Mouse (Mus musculus) olfactory bulb, adult 2 months (tissue): ENCODE results near the gene 4933428G20Rik.

Source experiments
- CTCF ChIP-seq: fragments of 200-500 bp; IDR thresholded peaks from 2 replicates; pipeline ENCODE4 v1.5.1; 2012; ENCODE audit warnings: low read depth, mild to moderate bottlenecking, low read length, moderate library complexity; ENCODE audit not compliant: insufficient read depth
- POLR2A ChIP-seq: fragments of 200-500 bp; IDR thresholded peaks from 2 replicates; pipeline ENCODE4 v1.6.1; 2012; ENCODE audit warnings: mild to moderate bottlenecking, low read depth, low read length, moderate library complexity; ENCODE audit not compliant: insufficient read depth

DNA sequence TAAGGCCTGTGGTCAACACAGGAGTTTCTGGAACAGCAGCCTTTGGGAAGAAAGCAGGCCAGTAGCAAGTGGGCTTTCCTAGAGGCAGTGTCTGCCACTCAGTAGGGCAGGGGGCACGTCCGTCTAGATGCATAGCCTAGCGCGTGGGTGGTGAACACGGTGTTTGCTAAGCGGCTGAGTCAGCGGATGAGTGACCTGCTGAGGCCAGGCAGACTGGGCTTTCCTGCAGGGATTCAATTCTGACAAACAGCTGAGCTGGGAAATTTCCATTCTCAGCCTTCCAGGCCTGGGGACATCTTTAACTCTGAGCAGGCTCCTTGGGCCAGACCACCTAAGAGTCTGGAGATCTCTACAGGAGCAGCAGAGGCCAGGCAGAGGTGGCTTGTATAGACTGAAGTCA is 22.7 kb downstream of the 4933428G20Rik start:
- TF ChIP-seq CTCF, result no peak
- TF ChIP-seq POLR2A, result no peak
